In the genomic region with DNA sequence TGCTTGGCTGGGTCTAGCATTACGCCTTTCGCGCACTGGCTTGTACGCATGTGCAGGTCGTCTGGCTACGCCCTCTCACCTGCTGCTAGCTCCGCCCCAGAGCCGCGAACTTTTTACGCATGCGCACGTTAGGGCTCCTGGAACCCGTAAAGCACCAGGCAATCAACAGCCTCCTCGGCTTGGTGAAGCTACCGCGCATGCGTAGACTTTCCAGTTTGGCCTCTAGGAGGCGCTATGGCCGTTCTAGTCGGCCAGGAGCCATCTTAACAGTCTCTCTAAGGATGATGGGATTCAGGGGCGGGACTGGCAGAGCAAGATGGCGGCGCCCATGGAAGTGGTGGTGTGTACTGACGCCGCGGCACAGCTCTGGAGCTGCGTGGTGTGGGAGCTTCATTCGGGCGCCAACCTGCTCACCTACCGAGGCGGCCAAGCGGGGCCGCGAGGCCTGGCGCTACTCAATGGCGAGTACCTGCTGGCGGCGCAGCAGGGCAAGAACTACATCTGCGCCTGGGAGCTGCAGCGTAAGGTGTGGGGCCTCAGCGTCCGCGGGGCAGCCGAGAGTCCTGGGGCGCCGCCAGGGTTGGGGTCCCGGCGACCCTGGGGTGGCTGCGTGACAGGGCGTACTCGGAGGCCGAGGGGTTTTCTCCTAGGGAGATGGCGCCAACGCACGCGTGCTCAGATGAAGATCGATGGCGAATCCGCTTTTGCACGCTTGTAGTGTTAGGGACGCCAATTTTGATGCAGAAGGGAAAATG, we compare ENCODE assay signal across 8 mouse cellular contexts. TPM values are rescaled to one million over a fixed set of nuclear protein-coding genes. Genes with fewer than 3 reads are reported as not detected.
DNase-seq lines count a peak whose midpoint lies in the region; ATAC-seq and TF ChIP-seq lines count a peak whose summit lies in the region.

A gene (plus strand): TSS at position 306 of the 755 bp plus-strand sequence.

- peak within 1 kb of the TSS; percentile 91 for H3K27ac ChIP-seq in forebrain, embryonic 10.5 days
- peak within 1 kb of the TSS; percentile 72 for H3K27ac ChIP-seq in heart, embryonic 15.5 days
- H3K27ac ChIP-seq in liver, embryonic 14.5 days = no peak within 1 kb of the TSS
- peak within 1 kb of the TSS; percentile 14; the same call in 1 of the 2 replicates for H3K27ac ChIP-seq in neural tube, embryonic 11.5 days (ENCODE audit: low read depth, low read length)
- peak within 1 kb of the TSS; percentile 53; the same call in 1 of the 2 replicates for H3K27ac ChIP-seq in stomach, postnatal 0 days (replicated peaks)

- H3K36me3 ChIP-seq in forebrain, embryonic 10.5 days (replicated peaks) = peaks cover 40% of the 10 kb centered on the region
- H3K36me3 ChIP-seq in heart, embryonic 15.5 days = peaks cover 24% of the 10 kb centered on the region
- peaks cover 5% of the 10 kb centered on the region; the same call in 1 of the 2 replicates for H3K36me3 ChIP-seq in liver, embryonic 14.5 days (replicated peaks; ENCODE audit: control insufficient read depth, insufficient read depth, low read depth)
- peaks cover 10% of the 10 kb centered on the region; the same call in 1 of the 2 replicates for H3K36me3 ChIP-seq in neural tube, embryonic 11.5 days (ENCODE audit: control insufficient read depth, insufficient read depth, low read length)
- H3K36me3 ChIP-seq in stomach, postnatal 0 days (ENCODE audit: control insufficient read depth, insufficient read depth, low read length) = peaks cover 3% of the 10 kb centered on the region; the same call in 1 of the 2 replicates

- peak; percentile 100 for TF ChIP-seq CTCF in liver, embryonic 14.5 days (IDR thresholded peaks at IDR 0.05; ENCODE audit: low read depth)
- peak; percentile 100 for TF ChIP-seq CTCF in stomach, postnatal 0 days (IDR thresholded peaks at IDR 0.05; ENCODE audit: low read depth)

- under 1% methylated on average over 61 of the region's 61 CpGs for WGBS in forebrain, embryonic 10.5 days
- under 1% methylated on average over 61 of the region's 61 CpGs for WGBS in heart, embryonic 15.5 days
- under 1% methylated on average over 61 of the region's 61 CpGs for WGBS in liver, embryonic 14.5 days (ENCODE audit: insufficient replicate concordance)
- under 1% methylated on average over 61 of the region's 61 CpGs for WGBS in neural tube, embryonic 11.5 days
- WGBS in stomach, postnatal 0 days = under 1% methylated on average over 61 of the region's 61 CpGs

- ATAC-seq in heart, embryonic 15.5 days (replicated peaks; ENCODE audit: insufficient number of reproducible peaks, insufficient read depth, low FRiP score, low read depth) = peak; percentile 95
- peak; percentile 94 for ATAC-seq in liver, embryonic 14.5 days (ENCODE audit: insufficient read depth)
- ATAC-seq in neural tube, embryonic 11.5 days (ENCODE audit: insufficient read depth, low FRiP score, low TSS enrichment) = peak; percentile 90
- ATAC-seq in stomach, postnatal 0 days (ENCODE audit: low FRiP score, low TSS enrichment) = peak; percentile 93

- TF ChIP-seq EP300 in liver, embryonic 14.5 days (IDR thresholded peaks at IDR 0.05; ENCODE audit: low read depth) = no peak
- no peak for TF ChIP-seq EP300 in stomach, postnatal 0 days (optimal IDR thresholded peaks at IDR 0.05)

- H3K4me3 ChIP-seq in forebrain, embryonic 10.5 days = peak within 1 kb of the TSS; percentile 99
- peak within 1 kb of the TSS; percentile 93 for H3K4me3 ChIP-seq in heart, embryonic 15.5 days
- H3K4me3 ChIP-seq in liver, embryonic 14.5 days (ENCODE audit: insufficient read depth in 1 of 2, low read depth in 2 of 2, low read length in 2 of 2) = peak within 1 kb of the TSS; percentile 72 to 95
- H3K4me3 ChIP-seq in neural tube, embryonic 11.5 days (ENCODE audit: low read depth, low read length) = peak within 1 kb of the TSS; percentile 97
- peak within 1 kb of the TSS; percentile 86 for H3K4me3 ChIP-seq in stomach, postnatal 0 days (ENCODE audit: low read depth, low read length)

- peak within 1 kb of the TSS; percentile 85 for H3K9ac ChIP-seq in heart, embryonic 15.5 days
- H3K9ac ChIP-seq in liver, embryonic 14.5 days (replicated peaks) = peak within 1 kb of the TSS; percentile 64
- peak within 1 kb of the TSS; percentile 80 for H3K9ac ChIP-seq in neural tube, embryonic 11.5 days (ENCODE audit: low read length)
- H3K9ac ChIP-seq in stomach, postnatal 0 days (ENCODE audit: low read length) = peak within 1 kb of the TSS; percentile 82

- no peaks in the 10 kb centered on the region for H3K9me3 ChIP-seq in forebrain, embryonic 10.5 days
- H3K9me3 ChIP-seq in heart, embryonic 15.5 days (replicated peaks) = no peaks in the 10 kb centered on the region
- no peaks in the 10 kb centered on the region for H3K9me3 ChIP-seq in liver, embryonic 14.5 days (ENCODE audit: control insufficient read depth, low read length)
- H3K9me3 ChIP-seq in neural tube, embryonic 11.5 days (ENCODE audit: control insufficient read depth, low read length) = no peaks in the 10 kb centered on the region
- H3K9me3 ChIP-seq in stomach, postnatal 0 days (ENCODE audit: control insufficient read depth, low read length) = no peaks in the 10 kb centered on the region

- H3K4me2 ChIP-seq in heart, embryonic 15.5 days = peak within 1 kb of the TSS; percentile 78
- peak within 1 kb of the TSS; percentile 82 for H3K4me2 ChIP-seq in liver, embryonic 14.5 days (ENCODE audit: low read depth)
- H3K4me2 ChIP-seq in neural tube, embryonic 11.5 days (ENCODE audit: low read depth) = peak within 1 kb of the TSS; percentile 77
- H3K4me2 ChIP-seq in stomach, postnatal 0 days (replicated peaks; ENCODE audit: low read depth) = peak within 1 kb of the TSS; percentile 92

- H3K4me1 ChIP-seq in forebrain, embryonic 10.5 days = peaks cover 39% of the 10 kb centered on the region
- H3K4me1 ChIP-seq in heart, embryonic 15.5 days (replicated peaks) = peaks cover 16% of the 10 kb centered on the region
- H3K4me1 ChIP-seq in liver, embryonic 14.5 days (replicated peaks; ENCODE audit: control insufficient read depth in 2 of 2, insufficient read depth in 2 of 2, low read length in 1 of 2) = peaks cover 0 to 7% of the 10 kb centered on the region in 2 experiments; a peak in 2 of 4 replicates
- peaks cover 6% of the 10 kb centered on the region for H3K4me1 ChIP-seq in neural tube, embryonic 11.5 days (ENCODE audit: control insufficient read depth, insufficient read depth, low read length)
- no peaks in the 10 kb centered on the region for H3K4me1 ChIP-seq in stomach, postnatal 0 days (replicated peaks; ENCODE audit: control insufficient read depth, insufficient read depth)

- DNase-seq in CD8-positive naive resting alpha-beta T cell, adult 2 months (ENCODE audit: low read depth in 2 of 2, low spot score in 2 of 2) = peak; percentile 100
- DNase-seq in c-Kit-positive CD71-negative TER-119-negative erythroid progenitor cells, embryonic 14.5 days (ENCODE audit: low read depth) = peak; percentile 100
- peak; percentile 100 for DNase-seq in forebrain, embryonic 10.5 days (ENCODE audit: extremely low spot score, low spot score)
- peak; percentile 98 to 99 for DNase-seq in kidney, postnatal 25 days
- peak; percentile 99 to 100 (median 100) for DNase-seq in liver, embryonic 14.5 days (ENCODE audit: low read depth in 3 of 3, low spot score in 3 of 3)
- peak; percentile 100 for DNase-seq in neural tube, embryonic 11.5 days (ENCODE audit: low spot score)
- peak; percentile 100 for DNase-seq in stomach, postnatal 0 days (ENCODE audit: low spot score)

- H3K27me3 ChIP-seq in forebrain, embryonic 10.5 days (ENCODE audit: poor library complexity, severe bottlenecking) = peaks cover 15% of the 10 kb centered on the region
- no peaks in the 10 kb centered on the region for H3K27me3 ChIP-seq in heart, embryonic 15.5 days
- H3K27me3 ChIP-seq in liver, embryonic 14.5 days (ENCODE audit: control insufficient read depth, insufficient read depth, low read length) = no peaks in the 10 kb centered on the region
- H3K27me3 ChIP-seq in neural tube, embryonic 11.5 days (ENCODE audit: control insufficient read depth, insufficient read depth, low read length) = no peaks in the 10 kb centered on the region
- no peaks in the 10 kb centered on the region for H3K27me3 ChIP-seq in stomach, postnatal 0 days (ENCODE audit: control insufficient read depth, insufficient read depth, low read length)

RNA-seq across cellular contexts. Expression of the gene that starts here (rescaled TPM):
- 165 and 167 TPM in 2 replicates for polyA plus RNA-seq in forebrain, embryonic 10.5 days (2016; fragmentation: Nextera tagmentation; extraction: Ambion mirVana)
- polyA plus RNA-seq in heart, embryonic 15.5 days (2015; fragmentation: Nextera tagmentation; extraction: Ambion mirVana) = 56.7 and 66.6 TPM in 2 replicates
- 22.3 and 24.7 TPM in 2 replicates for polyA plus RNA-seq in liver, embryonic 14.5 days (2012; rRNA removed)
- polyA plus RNA-seq in liver, embryonic 14.5 days (2014; fragmentation: Nextera tagmentation; extraction: Ambion mirVana) = 58.4 TPM in 2 replicates
- 115 TPM in 2 replicates for polyA plus RNA-seq in neural tube, embryonic 11.5 days (2014; fragmentation: Nextera tagmentation; extraction: Ambion mirVana)
- polyA plus RNA-seq in stomach, postnatal 0 days (2015; fragmentation: Nextera tagmentation; extraction: Ambion mirVana) = 46.9 and 50.3 TPM in 2 replicates
